10 mouse cellular contexts compared by ENCODE assay signal in the genomic region with DNA sequence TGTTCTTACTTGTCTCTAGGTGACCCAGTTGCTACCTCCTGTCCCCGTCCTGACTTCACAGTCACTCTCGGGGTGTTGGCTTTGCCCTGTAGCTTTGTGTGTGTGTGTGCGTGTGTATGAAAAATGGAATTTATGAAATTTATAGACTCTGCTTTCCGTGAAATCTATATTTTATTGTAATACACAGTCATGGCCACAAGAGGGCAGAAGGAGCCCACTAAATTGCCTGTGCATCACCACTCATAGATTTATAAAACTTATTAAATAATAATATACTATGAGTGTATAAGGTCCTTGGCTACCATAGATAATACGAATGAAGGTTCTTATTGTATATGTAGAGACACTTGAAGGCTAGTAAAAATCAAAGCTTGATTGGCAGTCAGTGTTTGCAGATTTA.
DNase-seq lines count a peak whose midpoint lies in the region; ATAC-seq and TF ChIP-seq lines count a peak whose summit lies in the region.
"Had no signal": no experiment of that assay in that cellular context is flagged by ENCODE, and none has a peak within 500 bp of the region (broad histone marks: within the 10 kb centered on the region; RNA-seq: fewer than 3 reads in every experiment).

No protein-coding gene starts in this region.

- TF ChIP-seq CTCF in heart, postnatal 0 days (IDR thresholded peaks at IDR 0.05; ENCODE audit: low read depth) = peak; percentile 31
- peak; percentile 52 for TF ChIP-seq CTCF in lung, embryonic 14.5 days (IDR thresholded peaks at IDR 0.05; ENCODE audit: low read depth)

- no peak overlapping the region for H3K9ac ChIP-seq in heart, postnatal 0 days (replicated peaks; ENCODE audit: low read depth, low read length)
- no peak overlapping the region for H3K9ac ChIP-seq in lung, embryonic 14.5 days
- H3K9ac ChIP-seq: midbrain, embryonic 13.5 days; neural tube, embryonic 13.5 days had no signal

- 0 out of 2 replicates have a peak, but pooled peaks cover 4% of the 10 kb centered on the region for H3K27me3 ChIP-seq in heart, postnatal 0 days (ENCODE audit: control insufficient read depth, insufficient read depth, low read length)
- H3K27me3 ChIP-seq in heart, embryonic 10.5 days (ENCODE audit: insufficient read depth, poor library complexity, severe bottlenecking) = no peaks in the 10 kb centered on the region; the same call in 1 of the 2 replicates
- no peaks in the 10 kb centered on the region for H3K27me3 ChIP-seq in lung, embryonic 14.5 days (ENCODE audit: insufficient read depth, low read length)
- H3K27me3 ChIP-seq in splenic B cell, adult 2 months (ENCODE audit: control insufficient read depth, insufficient read depth, low read length, poor library complexity, severe bottlenecking) = no peaks in the 10 kb centered on the region
- H3K27me3 ChIP-seq: midbrain, embryonic 13.5 days; neural tube, embryonic 13.5 days had no signal

- DNase-seq in heart, postnatal 0 days (ENCODE audit: low spot score) = no peak
- DNase-seq in heart, embryonic 10.5 days (ENCODE audit: low spot score) = no peak
- DNase-seq in lung, embryonic 14.5 days = peak; percentile 34
- DNase-seq in lung, postnatal 25 days (ENCODE audit: low spot score) = no peak
- peak; percentile 22 for DNase-seq in MEL-GATA-1-ER (ENCODE audit: extremely low read depth, low read depth)
- DNase-seq in splenic B cell, adult 2 months (ENCODE audit: low read depth, low spot score) = peak; percentile 48
- no peak for DNase-seq in cerebellum, adult 9-11 months

- 75% methylated on average over 5 of the region's 5 CpGs for WGBS in heart, postnatal 0 days
- 82% methylated on average over 5 of the region's 5 CpGs for whole genome bisulfite sequencing in heart, embryonic 10.5 days
- WGBS in lung, embryonic 14.5 days = 79% methylated on average over 5 of the region's 5 CpGs

- no peaks in the 10 kb centered on the region for H3K36me3 ChIP-seq in heart, postnatal 0 days (replicated peaks; ENCODE audit: control insufficient read depth, insufficient read depth, low read length)
- H3K36me3 ChIP-seq in heart, embryonic 10.5 days = no peaks in the 10 kb centered on the region
- no peaks in the 10 kb centered on the region for H3K36me3 ChIP-seq in lung, embryonic 14.5 days (ENCODE audit: insufficient read depth)
- H3K36me3 ChIP-seq in splenic B cell, adult 2 months (ENCODE audit: control insufficient read depth, insufficient read depth, low read length, poor library complexity, severe bottlenecking) = no peaks in the 10 kb centered on the region

- no peak overlapping the region for H3K27ac ChIP-seq in heart, postnatal 0 days (ENCODE audit: low read depth)
- no peak overlapping the region for H3K27ac ChIP-seq in heart, embryonic 10.5 days
- no peak overlapping the region for H3K27ac ChIP-seq in lung, embryonic 14.5 days (ENCODE audit: low read depth)
- H3K27ac ChIP-seq: midbrain, embryonic 13.5 days; neural tube, embryonic 13.5 days had no signal

- H3K9me3 ChIP-seq in heart, postnatal 0 days (replicated peaks; ENCODE audit: control insufficient read depth, low read length) = no peaks in the 10 kb centered on the region
- H3K9me3 ChIP-seq in heart, embryonic 10.5 days = no peaks in the 10 kb centered on the region
- no peaks in the 10 kb centered on the region for H3K9me3 ChIP-seq in lung, embryonic 14.5 days (ENCODE audit: low read depth, low read length)
- H3K9me3 ChIP-seq: midbrain, embryonic 13.5 days; neural tube, embryonic 13.5 days had no signal

- H3K4me2 ChIP-seq in heart, postnatal 0 days (ENCODE audit: low read depth, low read length) = no peak overlapping the region
- H3K4me2 ChIP-seq in lung, embryonic 14.5 days = no peak overlapping the region
- H3K4me2 ChIP-seq: heart, embryonic 11.5 days; midbrain, embryonic 13.5 days; neural tube, embryonic 13.5 days had no signal

- H3K4me3 ChIP-seq in heart, postnatal 0 days (ENCODE audit: low read depth, low read length) = no peak overlapping the region
- no peak overlapping the region for H3K4me3 ChIP-seq in heart, embryonic 10.5 days
- H3K4me3 ChIP-seq in lung, embryonic 14.5 days (ENCODE audit: low read depth, low read length) = no peak overlapping the region
- H3K4me3 ChIP-seq: midbrain, embryonic 13.5 days; neural tube, embryonic 13.5 days had no signal

- no peak for TF ChIP-seq EP300 in heart, postnatal 0 days (IDR thresholded peaks at IDR 0.05; ENCODE audit: low read depth)

- H3K4me1 ChIP-seq in heart, postnatal 0 days (ENCODE audit: control insufficient read depth, insufficient read depth) = no peaks in the 10 kb centered on the region
- no peaks in the 10 kb centered on the region for H3K4me1 ChIP-seq in heart, embryonic 10.5 days
- H3K4me1 ChIP-seq in lung, embryonic 14.5 days (ENCODE audit: insufficient read depth) = no peaks in the 10 kb centered on the region
- H3K4me1 ChIP-seq: midbrain, embryonic 13.5 days; neural tube, embryonic 13.5 days had no signal

- no peak for ATAC-seq in heart, postnatal 0 days (ENCODE audit: insufficient read depth, low read depth)
- no peak for ATAC-seq in lung, embryonic 14.5 days (ENCODE audit: insufficient read depth)
- ATAC-seq: midbrain, embryonic 13.5 days had no signal

Comparison
In these comparisons a context has a peak if more than half of its experiments do, and no peak if none do; other contexts are left out.
1. DNase-seq: peak in lung, embryonic 14.5 days (single experiment), MEL-GATA-1-ER (single experiment) and splenic B cell, adult 2 months (single experiment); none in heart, postnatal 0 days (single experiment), heart, embryonic 10.5 days (single experiment), lung, postnatal 25 days (single experiment) and cerebellum, adult 9-11 months (single experiment).